Mouse (Mus musculus): ENCODE data around the gene D16Ertd472e.

- TF ChIP-seq CTCF (IDR thresholded peaks at IDR 0.05; ENCODE audit: low read depth, low read length): no peak
- no peak for TF ChIP-seq POLR2A (IDR thresholded peaks at IDR 0.05; ENCODE audit: insufficient read depth, low read length)
- no peak for TF ChIP-seq EP300 (IDR thresholded peaks at IDR 0.05; ENCODE audit: insufficient read depth, low read depth, low read length)
Measured at GRCm38 (mm10) chr16:78619386-78619785, 42.9 kb upstream of the D16Ertd472e start.
